23 mouse cellular contexts compared by ENCODE assay signal in the genomic region with DNA sequence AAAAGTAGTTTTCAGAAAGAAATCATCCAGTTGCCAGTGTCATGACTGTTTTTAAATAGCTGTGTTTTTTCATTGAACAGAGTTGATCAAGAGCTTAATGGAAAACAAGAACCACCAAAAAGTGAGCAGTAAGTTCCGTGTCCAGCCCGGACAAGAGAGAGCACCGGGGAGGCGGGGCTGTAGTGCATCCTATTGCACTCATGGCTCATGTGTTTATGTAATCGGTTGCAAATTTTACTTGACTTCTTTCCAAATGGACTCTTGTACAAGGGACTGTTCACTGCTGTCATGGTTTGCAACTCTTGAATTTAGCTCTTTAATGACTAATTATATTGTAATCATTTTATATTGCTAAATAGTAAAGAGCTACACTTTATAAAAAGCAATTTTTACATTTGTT. TPM values are rescaled to one million over a fixed set of nuclear protein-coding genes. Genes with fewer than 3 reads are reported as not detected.
DNase-seq lines count a peak whose midpoint lies in the region; ATAC-seq and TF ChIP-seq lines count a peak whose summit lies in the region.
"Had no signal": no experiment of that assay in that cellular context is flagged by ENCODE, and none has a peak within 500 bp of the region (broad histone marks: within the 10 kb centered on the region; RNA-seq: fewer than 3 reads in every experiment).

No protein-coding gene starts in this region.

- TF ChIP-seq CTCF in liver, adult 2 months (IDR thresholded peaks at IDR 0.05; ENCODE audit: low read depth, low read length) = no peak

- peaks cover 74% of the 10 kb centered on the region for H3K36me3 ChIP-seq in kidney, embryonic 14.5 days (ENCODE audit: control insufficient read depth, insufficient read depth, low read length)
- H3K36me3 ChIP-seq in liver, adult 2 months (ENCODE audit: control insufficient read depth, insufficient read depth, low read length) = peaks cover 49% of the 10 kb centered on the region
- peaks cover 15% of the 10 kb centered on the region; the same call in 1 of the 2 replicates for H3K36me3 ChIP-seq in midbrain, embryonic 11.5 days (ENCODE audit: control insufficient read depth, insufficient read depth, low read length)
- peaks cover 94% of the 10 kb centered on the region for H3K36me3 ChIP-seq in midbrain, embryonic 10.5 days

- peaks cover 3% of the 10 kb centered on the region; the same call in 1 of the 2 replicates for H3K4me1 ChIP-seq in kidney, embryonic 14.5 days (ENCODE audit: control insufficient read depth, insufficient read depth, low read length)
- peaks cover 31% of the 10 kb centered on the region for H3K4me1 ChIP-seq in liver, adult 2 months (ENCODE audit: control insufficient read depth, insufficient read depth, low read length)
- H3K4me1 ChIP-seq in midbrain, embryonic 11.5 days (ENCODE audit: control insufficient read depth, insufficient read depth, low read length) = no peaks in the 10 kb centered on the region
- H3K4me1 ChIP-seq in midbrain, embryonic 10.5 days = peaks cover 2% of the 10 kb centered on the region; the same call in 1 of the 2 replicates
- H3K4me1 ChIP-seq: embryonic facial prominence, embryonic 13.5 days had no signal

- no peak for ATAC-seq in kidney, embryonic 14.5 days (ENCODE audit: low FRiP score, low TSS enrichment)
- no peak for ATAC-seq in midbrain, embryonic 11.5 days (ENCODE audit: low FRiP score)
- ATAC-seq: CD4-positive, CD25-positive, alpha-beta regulatory T cell, adult 4 months; forebrain, embryonic 16.5 days had no signal

- no peaks in the 10 kb centered on the region for H3K27me3 ChIP-seq in kidney, embryonic 14.5 days (ENCODE audit: control insufficient read depth, insufficient read depth, low read length)
- no peaks in the 10 kb centered on the region for H3K27me3 ChIP-seq in liver, adult 2 months (ENCODE audit: control insufficient read depth, insufficient read depth, low read length)
- no peaks in the 10 kb centered on the region for H3K27me3 ChIP-seq in midbrain, embryonic 11.5 days (ENCODE audit: control insufficient read depth, insufficient read depth, low read length)
- H3K27me3 ChIP-seq in midbrain, embryonic 10.5 days (ENCODE audit: low read depth, poor library complexity, severe bottlenecking) = no peaks in the 10 kb centered on the region
- H3K27me3 ChIP-seq: embryonic facial prominence, embryonic 13.5 days; forebrain, embryonic 12.5 days; heart, embryonic 12.5 days had no signal

- H3K9ac ChIP-seq in kidney, embryonic 14.5 days (ENCODE audit: low read depth, low read length) = no peak overlapping the region
- no peak overlapping the region for H3K9ac ChIP-seq in liver, adult 2 months (ENCODE audit: low read depth, low read length)
- no peak overlapping the region for H3K9ac ChIP-seq in midbrain, embryonic 11.5 days (ENCODE audit: low read length)
- H3K9ac ChIP-seq: embryonic facial prominence, embryonic 13.5 days; forebrain, embryonic 12.5 days; heart, embryonic 12.5 days had no signal

- DNase-seq in adrenal gland, postnatal 36 days = peak; percentile 18 to 22
- no peak for DNase-seq in adrenal gland, postnatal 14 days
- peak; percentile 43 to 65 for DNase-seq in kidney, adult 8-10 months
- peak; percentile 96 for DNase-seq in liver, adult 2 months (ENCODE audit: extremely low read depth, low read depth, low spot score)
- DNase-seq in liver = no peak
- peak; percentile 64 for DNase-seq in midbrain, embryonic 11.5 days (ENCODE audit: low spot score, missing footprints)
- DNase-seq in midbrain, embryonic 10.5 days (ENCODE audit: low spot score) = no peak
- DNase-seq: adrenal gland, postnatal 10 days; B cell, adult 2 months; cerebellum, adult 18-20 months; cerebellum, adult 9-11 months; cerebellum, postnatal 36 days; gastrocnemius, postnatal 10 days had no signal

- H3K79me2 ChIP-seq in liver, adult 2 months (ENCODE audit: control insufficient read depth, insufficient read depth, low read length) = peaks cover 6% of the 10 kb centered on the region

- no peak overlapping the region for H3K4me2 ChIP-seq in kidney, embryonic 14.5 days (replicated peaks; ENCODE audit: low read depth, low read length)
- H3K4me2 ChIP-seq in midbrain, embryonic 11.5 days = no peak overlapping the region
- H3K4me2 ChIP-seq: embryonic facial prominence, embryonic 13.5 days; forebrain, embryonic 12.5 days; heart, embryonic 12.5 days had no signal

- no peak overlapping the region for H3K27ac ChIP-seq in kidney, embryonic 14.5 days (ENCODE audit: low read depth, low read length)
- peak overlapping the region; percentile 46; the same call in 1 of the 2 replicates for H3K27ac ChIP-seq in liver, adult 2 months (replicated peaks; ENCODE audit: insufficient read depth, low read depth, low read length)
- H3K27ac ChIP-seq in midbrain, embryonic 11.5 days (ENCODE audit: low read depth, low read length) = no peak overlapping the region
- H3K27ac ChIP-seq in midbrain, embryonic 10.5 days (replicated peaks) = no peak overlapping the region
- H3K27ac ChIP-seq: embryonic facial prominence, embryonic 13.5 days; forebrain, embryonic 12.5 days; hindbrain, embryonic 10.5 days had no signal

- no peak for TF ChIP-seq POLR2A in liver, adult 2 months (IDR thresholded peaks at IDR 0.05; ENCODE audit: extremely low read depth, insufficient read depth, low read length)

- WGBS in kidney, embryonic 14.5 days = 92% methylated on average over 5 of the region's 5 CpGs
- 26% methylated on average over 5 of the region's 5 CpGs for WGBS in liver, adult 2 months
- WGBS in midbrain, embryonic 11.5 days = 94% methylated on average over 5 of the region's 5 CpGs
- 96% methylated on average over 5 of the region's 5 CpGs for WGBS in midbrain, embryonic 10.5 days

- H3K9me3 ChIP-seq in kidney, embryonic 14.5 days (ENCODE audit: control insufficient read depth, low read length) = no peaks in the 10 kb centered on the region
- no peaks in the 10 kb centered on the region for H3K9me3 ChIP-seq in midbrain, embryonic 11.5 days (ENCODE audit: control insufficient read depth, low read length)
- H3K9me3 ChIP-seq in midbrain, embryonic 10.5 days (replicated peaks) = no peaks in the 10 kb centered on the region
- H3K9me3 ChIP-seq: embryonic facial prominence, embryonic 13.5 days; forebrain, embryonic 12.5 days; G1E; heart, embryonic 12.5 days; hindbrain, embryonic 10.5 days had no signal

- no peak overlapping the region for H3K4me3 ChIP-seq in kidney, embryonic 14.5 days (ENCODE audit: low read length)
- no peak overlapping the region for H3K4me3 ChIP-seq in liver, adult 2 months (ENCODE audit: insufficient read depth, low read depth, low read length)
- H3K4me3 ChIP-seq in midbrain, embryonic 11.5 days (ENCODE audit: low read depth, low read length) = no peak overlapping the region
- H3K4me3 ChIP-seq in midbrain, embryonic 10.5 days = no peak overlapping the region
- H3K4me3 ChIP-seq: embryonic facial prominence, embryonic 13.5 days; forebrain, embryonic 12.5 days; heart, embryonic 12.5 days; hindbrain, embryonic 10.5 days had no signal

RNA-seq across cellular contexts. Expression of a gene that starts 5.4 kb away (rescaled TPM):
- total RNA-seq in adrenal gland, postnatal 36 days (2021) = 10 to 100 TPM; 83.7 to 87.3 TPM
- 76.2 and 84.8 TPM in 2 replicates for total RNA-seq in adrenal gland, postnatal 14 days (2021)
- 214 and 254 TPM in 2 replicates for polyA plus RNA-seq in kidney, embryonic 14.5 days (2014; fragmentation: Nextera tagmentation; extraction: Ambion mirVana)
- 56.2 and 59.4 TPM in 2 replicates for total RNA-seq in liver, adult 2 months (2014; rRNA removed)
- polyA plus RNA-seq in liver, adult 2 months (2012; rRNA removed) = 11.9 and 13.4 TPM in 2 replicates
- 221 TPM in 2 replicates for polyA plus RNA-seq in midbrain, embryonic 11.5 days (2014; fragmentation: Nextera tagmentation; extraction: Ambion mirVana)
- 200 TPM in 2 replicates for polyA plus RNA-seq in midbrain, embryonic 10.5 days (2016; fragmentation: Nextera tagmentation; extraction: Ambion mirVana)

RNA-seq across cellular contexts. Expression of a gene that starts 17.7 kb away (rescaled TPM):
- 100 to 1,000 TPM in 1 of 2 experiments, 10 to 100 TPM in 1; 90.7 to 114 TPM for total RNA-seq in adrenal gland, postnatal 36 days (2021)
- total RNA-seq in adrenal gland, postnatal 14 days (2021) = 97.8 and 100 TPM in 2 replicates
- polyA plus RNA-seq in kidney, embryonic 14.5 days (2014; fragmentation: Nextera tagmentation; extraction: Ambion mirVana) = 96.5 and 124 TPM in 2 replicates
- 69.9 and 74.3 TPM in 2 replicates for total RNA-seq in liver, adult 2 months (2014; rRNA removed)
- 12.8 and 13.6 TPM in 2 replicates for polyA plus RNA-seq in liver, adult 2 months (2012; rRNA removed)
- polyA plus RNA-seq in midbrain, embryonic 11.5 days (2014; fragmentation: Nextera tagmentation; extraction: Ambion mirVana) = 131 and 136 TPM in 2 replicates
- 102 and 106 TPM in 2 replicates for polyA plus RNA-seq in midbrain, embryonic 10.5 days (2016; fragmentation: Nextera tagmentation; extraction: Ambion mirVana)

RNA-seq across cellular contexts. Expression of a gene that starts 30.9 kb away (rescaled TPM):
- not detected for total RNA-seq in adrenal gland, postnatal 36 days (2021)
- total RNA-seq in adrenal gland, postnatal 14 days (2021) = not detected in 2 replicates
- polyA plus RNA-seq in kidney, embryonic 14.5 days (2014; fragmentation: Nextera tagmentation; extraction: Ambion mirVana) = 1.3 and 1.5 TPM in 2 replicates
- total RNA-seq in liver, adult 2 months (2014; rRNA removed) = 0.07 and 0.09 TPM in 2 replicates
- 0.02 TPM in 1 of 2 replicates, not detected in the other for polyA plus RNA-seq in liver, adult 2 months (2012; rRNA removed)
- polyA plus RNA-seq in midbrain, embryonic 11.5 days (2014; fragmentation: Nextera tagmentation; extraction: Ambion mirVana) = not detected in 2 replicates
- not detected in 2 replicates for polyA plus RNA-seq in midbrain, embryonic 10.5 days (2016; fragmentation: Nextera tagmentation; extraction: Ambion mirVana)
- total RNA-seq: adrenal gland, postnatal 10 days; gastrocnemius, postnatal 10 days; gastrocnemius, postnatal 4 days had no signal
- polyA plus RNA-seq: CD4-positive, CD25-positive, alpha-beta regulatory T cell, adult 4 months; forebrain, embryonic 12.5 days; forebrain, embryonic 16.5 days; frontal cortex, adult 2 months; G1E; heart, embryonic 12.5 days; hindbrain, embryonic 10.5 days had no signal

Comparison
In these comparisons a context has a peak if more than half of its experiments do, and no peak if none do; other contexts are left out.
1. DNase-seq: peak in adrenal gland, postnatal 36 days (2 of 2), kidney, adult 8-10 months (2 of 2), liver, adult 2 months (single experiment) and midbrain, embryonic 11.5 days (single experiment); none in adrenal gland, postnatal 14 days (single experiment), liver (single experiment) and midbrain, embryonic 10.5 days (single experiment).
2. RNA of a gene that starts 5.4 kb away (polyA plus RNA-seq): 221 TPM in midbrain, embryonic 11.5 days, 214 to 254 TPM in kidney, embryonic 14.5 days and 200 TPM in midbrain, embryonic 10.5 days; 11.9 to 13.4 TPM in liver, adult 2 months; every median in the first group is over 10 times any median in the second.